Mouse (Mus musculus): ENCODE results near the gene Rasgrf1. TPM values are rescaled to one million over a fixed set of nuclear protein-coding genes. Genes with fewer than 3 reads are reported as not detected.
"Not testable (repeated sequence)": the region's sequence is repeated elsewhere in the genome, so short reads cannot be mapped to it uniquely, and the experiment has no call there.

Rasgrf1 gene
- polyA plus RNA-seq, 1 experiment from 2014 or later = 0.70 TPM

- no peaks in the 10 kb centered on the region for H3K9me3 ChIP-seq
- no peak overlapping the region for H3K4me2 ChIP-seq
- no peak overlapping the region for H3K27ac ChIP-seq
- H3K4me3 ChIP-seq = no peak overlapping the region
- no peak for ATAC-seq (ENCODE audit: borderline replicate concordance, extremely low read depth, low FRiP score, low TSS enrichment)
- no peaks in the 10 kb centered on the region for H3K36me3 ChIP-seq
- no peak overlapping the region for H3K9ac ChIP-seq
- H3K27me3 ChIP-seq = no peaks in the 10 kb centered on the region
- WGBS = 79% methylated on average over 6 of the region's 6 CpGs
- H3K4me1 ChIP-seq = peaks cover 2% of the 10 kb centered on the region; the same call in 1 of the 2 replicates
These were observed 106.5 kb downstream of the Rasgrf1 start for GRCm38 (mm10) chr9:90016204-90016603.

GRCm38 (mm10) chr9:90020866-90021265, 111.2 kb downstream of the Rasgrf1 start:
- Histone ChIP-seq H3K4me1 (no peaks in the 10 kb centered on the region), H3K4me3 (no peak overlapping the region), H3K4me2 (no peak overlapping the region), H3K27me3 (no peaks in the 10 kb centered on the region), H3K27ac (no peak overlapping the region), H3K36me3 (no peaks in the 10 kb centered on the region), H3K9me3 (no peaks in the 10 kb centered on the region), H3K9ac (no peak overlapping the region)
- WGBS = 62% methylated on average over 6 of the region's 6 CpGs
- no peak for ATAC-seq (ENCODE audit: borderline replicate concordance, extremely low read depth, low FRiP score, low TSS enrichment)

- WGBS = 88% methylated on average over 4 of the region's 4 CpGs
- Histone ChIP-seq H3K27me3 (no peaks in the 10 kb centered on the region), H3K27ac (no peak overlapping the region), H3K9ac (no peak overlapping the region), H3K36me3 (no peaks in the 10 kb centered on the region), H3K4me3 (no peak overlapping the region), H3K4me2 (no peak overlapping the region), H3K9me3 (no peaks in the 10 kb centered on the region), H3K4me1 (no peaks in the 10 kb centered on the region)
- no peak for ATAC-seq (ENCODE audit: borderline replicate concordance, extremely low read depth, low FRiP score, low TSS enrichment)
These were observed 111.7 kb downstream of the Rasgrf1 start for GRCm38 (mm10) chr9:90021442-90021841.

GRCm38 (mm10) chr9:90027709-90028108, 118.0 kb downstream of the Rasgrf1 start:
- Histone ChIP-seq H3K4me1 (no peaks in the 10 kb centered on the region), H3K27me3 (no peaks in the 10 kb centered on the region), H3K4me3 (no peak overlapping the region), H3K36me3 (no peaks in the 10 kb centered on the region), H3K9ac (no peak overlapping the region), H3K27ac (no peak overlapping the region), H3K4me2 (no peak overlapping the region), H3K9me3 (no peaks in the 10 kb centered on the region)
- WGBS = 81% methylated on average over 6 of the region's 6 CpGs
- ATAC-seq (ENCODE audit: borderline replicate concordance, extremely low read depth, low FRiP score, low TSS enrichment) = no peak

- no peak overlapping the region for H3K4me3 ChIP-seq
- 70% methylated on average over 4 of the region's 4 CpGs for WGBS
- no peaks in the 10 kb centered on the region for H3K9me3 ChIP-seq
- H3K27me3 ChIP-seq = no peaks in the 10 kb centered on the region
- ATAC-seq (ENCODE audit: borderline replicate concordance, extremely low read depth, low FRiP score, low TSS enrichment) = no peak
- H3K9ac ChIP-seq = no peak overlapping the region
- H3K4me1 ChIP-seq = no peaks in the 10 kb centered on the region; the same call in 1 of the 2 replicates
- no peaks in the 10 kb centered on the region for H3K36me3 ChIP-seq
- no peak overlapping the region for H3K4me2 ChIP-seq
- H3K27ac ChIP-seq = no peak overlapping the region
These were observed 124.2 kb downstream of the Rasgrf1 start for GRCm38 (mm10) chr9:90033922-90034321.

GRCm38 (mm10) chr9:90035168-90035567, 125.5 kb downstream of the Rasgrf1 start:
- Histone ChIP-seq H3K9ac (no peak overlapping the region), H3K27ac (peak overlapping the region; percentile 86), H3K36me3 (no peaks in the 10 kb centered on the region), H3K4me1 (no peaks in the 10 kb centered on the region; the same call in 1 of the 2 replicates), H3K4me2 (no peak overlapping the region), H3K9me3 (no peaks in the 10 kb centered on the region), H3K27me3 (no peaks in the 10 kb centered on the region), H3K4me3 (no peak overlapping the region)
- 60% methylated on average over 2 of the region's 2 CpGs for WGBS
- no peak; the same call in 1 of the 2 replicates for ATAC-seq (ENCODE audit: borderline replicate concordance, extremely low read depth, low FRiP score, low TSS enrichment)

GRCm38 (mm10) chr9:90035794-90036193, 126.1 kb downstream of the Rasgrf1 start:
- Histone ChIP-seq H3K4me1 (no peaks in the 10 kb centered on the region; the same call in 1 of the 2 replicates), H3K27me3 (no peaks in the 10 kb centered on the region), H3K36me3 (no peaks in the 10 kb centered on the region), H3K4me2 (no peak overlapping the region), H3K4me3 (no peak overlapping the region), H3K9ac (no peak overlapping the region), H3K27ac (peak overlapping the region; percentile 86), H3K9me3 (no peaks in the 10 kb centered on the region)
- ATAC-seq (ENCODE audit: borderline replicate concordance, extremely low read depth, low FRiP score, low TSS enrichment) = peak; percentile 80
- 57% methylated on average over 3 of the region's 3 CpGs for WGBS

- Histone ChIP-seq H3K36me3 (no peaks in the 10 kb centered on the region), H3K4me1 (no peaks in the 10 kb centered on the region; the same call in 1 of the 2 replicates), H3K27ac (peak overlapping the region; percentile 86), H3K9ac (no peak overlapping the region), H3K27me3 (no peaks in the 10 kb centered on the region), H3K4me2 (no peak overlapping the region), H3K9me3 (no peaks in the 10 kb centered on the region), H3K4me3 (no peak overlapping the region)
- WGBS = 52% methylated on average over 4 of the region's 4 CpGs
- peak; percentile 79 for ATAC-seq (ENCODE audit: borderline replicate concordance, extremely low read depth, low FRiP score, low TSS enrichment)
These were observed 126.6 kb downstream of the Rasgrf1 start for GRCm38 (mm10) chr9:90036313-90036712.

- H3K4me2 ChIP-seq = no peak overlapping the region
- H3K4me1 ChIP-seq = no peaks in the 10 kb centered on the region; the same call in 1 of the 2 replicates
- no peak overlapping the region for H3K9ac ChIP-seq
- no peaks in the 10 kb centered on the region for H3K9me3 ChIP-seq
- no peaks in the 10 kb centered on the region for H3K27me3 ChIP-seq
- H3K36me3 ChIP-seq = no peaks in the 10 kb centered on the region
- no peak for ATAC-seq (ENCODE audit: borderline replicate concordance, extremely low read depth, low FRiP score, low TSS enrichment)
- no peak overlapping the region for H3K4me3 ChIP-seq
- H3K27ac ChIP-seq = no peak overlapping the region
- 58% methylated on average over 4 of the region's 4 CpGs for WGBS
These were observed 128.8 kb downstream of the Rasgrf1 start for GRCm38 (mm10) chr9:90038535-90038934.

- no peak overlapping the region for H3K4me2 ChIP-seq
- no peaks in the 10 kb centered on the region for H3K9me3 ChIP-seq
- H3K4me3 ChIP-seq = no peak overlapping the region
- no peaks in the 10 kb centered on the region; the same call in 1 of the 2 replicates for H3K4me1 ChIP-seq
- no peak overlapping the region for H3K27ac ChIP-seq
- H3K9ac ChIP-seq = no peak overlapping the region
- ATAC-seq (ENCODE audit: borderline replicate concordance, extremely low read depth, low FRiP score, low TSS enrichment) = no peak
- 49% methylated on average over 2 of the region's 2 CpGs for WGBS
- no peaks in the 10 kb centered on the region for H3K27me3 ChIP-seq
- H3K36me3 ChIP-seq = no peaks in the 10 kb centered on the region
These were observed 131.2 kb downstream of the Rasgrf1 start for GRCm38 (mm10) chr9:90040916-90041315.

GRCm38 (mm10) chr9:90041556-90041955, 131.8 kb downstream of the Rasgrf1 start:
- Histone ChIP-seq H3K9ac (no peak overlapping the region), H3K27ac (no peak overlapping the region), H3K36me3 (no peaks in the 10 kb centered on the region), H3K4me3 (no peak overlapping the region), H3K9me3 (no peaks in the 10 kb centered on the region), H3K4me2 (no peak overlapping the region), H3K4me1 (no peaks in the 10 kb centered on the region; the same call in 1 of the 2 replicates), H3K27me3 (no peaks in the 10 kb centered on the region)
- ATAC-seq (ENCODE audit: borderline replicate concordance, extremely low read depth, low FRiP score, low TSS enrichment) = no peak
- WGBS = 92% methylated on average over 3 of the region's 3 CpGs

- WGBS = 89% methylated on average over 8 of the region's 8 CpGs
- not testable (repeated sequence) for H3K36me3 ChIP-seq; H3K9me3 ChIP-seq; H3K4me1 ChIP-seq; ATAC-seq (ENCODE audit: borderline replicate concordance, extremely low read depth, low FRiP score, low TSS enrichment); H3K27ac ChIP-seq; H3K4me2 ChIP-seq; H3K4me3 ChIP-seq; H3K27me3 ChIP-seq; H3K9ac ChIP-seq
These were observed 133.2 kb downstream of the Rasgrf1 start for GRCm38 (mm10) chr9:90042906-90043305.

GRCm38 (mm10) chr9:90045191-90045590, 135.5 kb downstream of the Rasgrf1 start:
- H3K9ac ChIP-seq = no peak overlapping the region
- WGBS = 86% methylated on average over 7 of the region's 7 CpGs
- peaks cover 7% of the 10 kb centered on the region; the same call in 1 of the 2 replicates for H3K4me1 ChIP-seq
- H3K4me3 ChIP-seq = no peak overlapping the region
- no peak overlapping the region for H3K27ac ChIP-seq
- no peak overlapping the region for H3K4me2 ChIP-seq
- no peak for ATAC-seq (ENCODE audit: borderline replicate concordance, extremely low read depth, low FRiP score, low TSS enrichment)
- no peaks in the 10 kb centered on the region for H3K36me3 ChIP-seq
- H3K27me3 ChIP-seq = no peaks in the 10 kb centered on the region
- H3K9me3 ChIP-seq = no peaks in the 10 kb centered on the region
